Mouse (Mus musculus) CH12.LX (cell line): ENCODE results near the gene Cdkl4. TPM values are rescaled to one million over a fixed set of nuclear protein-coding genes. Genes with fewer than 3 reads are reported as not detected.
A peak's percentile ranks its signal among the peaks of the same experiment; 100 is the strongest.

Source experiments
- DNase-seq: peaks from one replicate; pipeline ENCODE4 v3.0.0-alpha.2; 2013; ENCODE audit errors: extremely low read depth
- H3K27ac ChIP-seq: 2 replicates; pipeline ENCODE4 v1.5.1; 2012; ENCODE audit warnings: low read depth, mild to moderate bottlenecking, control low read depth, moderate library complexity; ENCODE audit not compliant: insufficient read depth
- H3K27me3 ChIP-seq: replicated peaks from 2 replicates; pipeline ENCODE3; 2012; ENCODE audit warnings: inconsistent platforms
- H3K36me3 ChIP-seq, 2 experiments: replicated peaks in 1 of 2; 2 replicates each; pipeline versions ENCODE3 to v1.6.1; 2012; ENCODE audit warnings: inconsistent platforms in 1 of 2, low read length in 1 of 2, mild to moderate bottlenecking in 1 of 2, mixed read lengths in 1 of 2, moderate library complexity in 1 of 2; ENCODE audit not compliant: control insufficient read depth in 1 of 2, insufficient read depth in 1 of 2
- H3K4me1 ChIP-seq, 2 experiments: 2 replicates each; pipeline ENCODE4 v1.6.1; 2012; ENCODE audit warnings: inconsistent platforms in 1 of 2, moderate library complexity in 1 of 2; ENCODE audit not compliant: insufficient read depth in 2 of 2, control insufficient read depth in 1 of 2
- H3K4me2 ChIP-seq: 2 replicates; pipeline ENCODE4 v1.6.1; 2012; ENCODE audit warnings: low read depth, mild to moderate bottlenecking, control low read depth; ENCODE audit not compliant: poor library complexity, insufficient read depth, severe bottlenecking
- H3K4me3 ChIP-seq, 3 experiments: fragments of 150-350 bp in 1 of 3; sonication (generic) in 1 of 3; replicated peaks in 1 of 3; 2 replicates each; pipeline versions ENCODE3 to v1.5.1; 2011 to 2012; ENCODE audit warnings: low read depth in 2 of 3, low read length in 2 of 3, mild to moderate bottlenecking in 2 of 3, moderate library complexity in 2 of 3, control low read depth in 1 of 3, improper control_type of control experiment in 1 of 3, inconsistent platforms in 1 of 3, mixed read lengths in 1 of 3; ENCODE audit not compliant: poor library complexity in 1 of 3
- H3K79me2 ChIP-seq: replicated peaks from 2 replicates; pipeline ENCODE4 v1.6.1; 2012; ENCODE audit warnings: mild to moderate bottlenecking, moderate library complexity; ENCODE audit not compliant: control insufficient read depth, poor library complexity, insufficient read depth, severe bottlenecking; ENCODE audit errors: extremely low read depth
- H3K9ac ChIP-seq: 2 replicates; pipeline ENCODE4 v1.6.1; 2012; ENCODE audit warnings: low read depth, mild to moderate bottlenecking, control low read depth, moderate library complexity; ENCODE audit not compliant: insufficient read depth
- H3K9me3 ChIP-seq: replicated peaks from 2 replicates; pipeline ENCODE3; 2012; ENCODE audit warnings: low read length, inconsistent platforms, mixed read lengths
- CHD1 ChIP-seq: IDR thresholded peaks from 2 replicates; pipeline ENCODE4 v1.6.1; 2012; ENCODE audit warnings: low read depth, low read length, improper control_type of control experiment, inconsistent platforms
- CHD2 ChIP-seq: IDR thresholded peaks from 2 replicates; pipeline ENCODE4 v1.6.1; 2011; ENCODE audit warnings: low read length, improper control_type of control experiment
- CTCF ChIP-seq, 2 experiments: IDR thresholded peaks in 1 of 2; conservative IDR thresholded peaks in 1 of 2; 2 replicates each; pipeline ENCODE4 v1.5.1; 2011 to 2012; ENCODE audit warnings: low read depth in 2 of 2, low read length in 2 of 2, improper control_type of control experiment in 1 of 2, inconsistent platforms in 1 of 2, mild to moderate bottlenecking in 1 of 2, moderate library complexity in 1 of 2
- GABPA ChIP-seq: IDR thresholded peaks from 2 replicates; pipeline ENCODE4 v1.6.1; 2012; ENCODE audit warnings: low read depth, low read length, improper control_type of control experiment, inconsistent platforms; ENCODE audit not compliant: insufficient replicate concordance
- IRF4 ChIP-seq: IDR thresholded peaks from 2 replicates; pipeline ENCODE4 v1.6.1; 2014; ENCODE audit warnings: low read depth, mild to moderate bottlenecking, inconsistent platforms, low read length, improper control_type of control experiment
- JUN ChIP-seq: IDR thresholded peaks from 2 replicates; pipeline ENCODE4 v1.6.1; 2011; ENCODE audit warnings: low read depth, mild to moderate bottlenecking, low read length, improper control_type of control experiment, moderate library complexity; ENCODE audit not compliant: insufficient read depth
- MAFK ChIP-seq: IDR thresholded peaks from 2 replicates; pipeline ENCODE4 v1.6.1; 2011; ENCODE audit warnings: low read length, improper control_type of control experiment; ENCODE audit not compliant: insufficient replicate concordance
- MAZ ChIP-seq: IDR thresholded peaks from 2 replicates; pipeline ENCODE4 v1.6.1; 2012; ENCODE audit warnings: low read depth, mild to moderate bottlenecking, inconsistent platforms, low read length, improper control_type of control experiment, moderate library complexity
- MEF2A ChIP-seq: IDR thresholded peaks from 2 replicates; pipeline ENCODE4 v1.6.1; 2014; ENCODE audit warnings: low read depth, mild to moderate bottlenecking, inconsistent platforms, low read length, improper control_type of control experiment, borderline replicate concordance
- MYC ChIP-seq: IDR thresholded peaks from 2 replicates; pipeline ENCODE4 v1.6.1; 2011; ENCODE audit warnings: low read depth, mild to moderate bottlenecking, improper control_type of control experiment, low read length
- NRF1 ChIP-seq: IDR thresholded peaks from 2 replicates; pipeline ENCODE4 v1.6.1; 2014; ENCODE audit warnings: low read depth, mild to moderate bottlenecking, inconsistent platforms, low read length, improper control_type of control experiment, moderate library complexity
- PAX5 ChIP-seq: IDR thresholded peaks from 2 replicates; pipeline ENCODE4 v1.6.1; 2012; ENCODE audit warnings: low read length, inconsistent platforms, mixed read lengths
- POLR2A ChIP-seq: IDR thresholded peaks from 2 replicates; pipeline ENCODE4 v1.6.1; 2011; ENCODE audit warnings: low read depth, mild to moderate bottlenecking, improper control_type of control experiment, low read length
- POLR2AphosphoS2 ChIP-seq: IDR thresholded peaks from 2 replicates; pipeline ENCODE4 v1.6.1; 2011; ENCODE audit warnings: low read depth, low read length, improper control_type of control experiment
- RAD21 ChIP-seq: IDR thresholded peaks from 2 replicates; pipeline ENCODE4 v1.6.1; 2011; ENCODE audit warnings: low read depth, mild to moderate bottlenecking, low read length, improper control_type of control experiment, moderate library complexity
- RCOR1 ChIP-seq: conservative IDR thresholded peaks from 2 replicates; pipeline ENCODE4 v1.6.1; 2012; ENCODE audit warnings: low read depth, mild to moderate bottlenecking, inconsistent platforms, low read length, improper control_type of control experiment
- SIN3A ChIP-seq: IDR thresholded peaks from 2 replicates; pipeline ENCODE4 v1.6.1; 2012; ENCODE audit warnings: low read length, improper control_type of control experiment, inconsistent platforms
- SMC3 ChIP-seq: IDR thresholded peaks from 2 replicates; pipeline ENCODE4 v1.6.1; 2011; ENCODE audit warnings: low read depth, low read length, improper control_type of control experiment
- TBP ChIP-seq: conservative IDR thresholded peaks from 2 replicates; pipeline ENCODE4 v1.6.1; 2011; ENCODE audit warnings: low read depth, low read length, improper control_type of control experiment
- USF2 ChIP-seq: conservative IDR thresholded peaks from 2 replicates; pipeline ENCODE4 v1.6.1; 2011; ENCODE audit warnings: low read depth, low read length, improper control_type of control experiment
- ZC3H11A ChIP-seq: IDR thresholded peaks from 2 replicates; pipeline ENCODE4 v1.6.1; 2012; ENCODE audit warnings: low read depth, mild to moderate bottlenecking, inconsistent platforms, low read length, improper control_type of control experiment
- ZKSCAN1 ChIP-seq: IDR thresholded peaks from 2 replicates; pipeline ENCODE4 v1.6.1; 2012; ENCODE audit warnings: low read depth, inconsistent platforms, low read length, improper control_type of control experiment, borderline replicate concordance
- ZNF384 ChIP-seq: IDR thresholded peaks from 2 replicates; pipeline ENCODE4 v1.6.1; 2012; ENCODE audit warnings: low read depth, low read length, improper control_type of control experiment, inconsistent platforms
- dilution Hi-C: fragments of 300-500 bp; cut with MboI; formaldehyde crosslinking; loops from 2 replicates; pipeline ENCODE4 v1.14.3; 2020; ENCODE audit warnings: low sequenced_read_pairs; ENCODE audit not compliant: extremely low pct_unique_long_range_greater_than_20kb, extremely low pct_ligation_motif_present
- in situ Hi-C: fragments of 300-500 bp; cut with MboI; formaldehyde crosslinking; loops from 3 replicates; pipeline ENCODE4 v1.14.3; 2019; ENCODE audit warnings: low sequenced_read_pairs, low pct_ligation_motif_present, low pct_unique_long_range_greater_than_20kb, mixed read lengths
- polyA plus RNA-seq: library from polyadenylated mRNA; unstranded; fragments of >175 nt; gene quantifications from 2 replicates; pipeline ENCODE4 v1.2.1, GENCODE M21; 2012; ENCODE audit warnings: low read depth; ENCODE audit not compliant: insufficient read length
- total RNA-seq, 2 experiments: library from RNA; depleted of rRNA; stranded (reverse); fragments of 300-350 nt in 1 of 2; fragments of >200 nt in 1 of 2; gene quantifications; 2 replicates each; pipeline ENCODE4 v1.2.3; 2012 to 2014

Cdkl4 gene
- total RNA-seq (2012; rRNA removed): 0.63 and 0.76 TPM in 2 replicates
- 1.9 and 2.0 TPM in 2 replicates for total RNA-seq (2014; rRNA removed)
- polyA plus RNA-seq: 1.1 and 1.2 TPM in 2 replicates

- peaks cover 0 to 3% of the 10 kb centered on the region in 2 experiments for H3K36me3 ChIP-seq
- no peak within 1 kb of the TSS for H3K27ac ChIP-seq
- DNase-seq: no peak
- H3K9ac ChIP-seq: no peak within 1 kb of the TSS
- H3K27me3 ChIP-seq: no peaks in the 10 kb centered on the region
- H3K4me1 ChIP-seq: peaks cover 0 to 35% of the 10 kb centered on the region in 2 experiments; a peak in 3 of 4 replicates
- TF ChIP-seq MYC (no peak), USF2 (no peak), JUN (no peak), RCOR1 (no peak), RAD21 (no peak), MAZ (no peak), ZC3H11A (no peak), SMC3 (no peak), MAFK (no peak), MEF2A (no peak), IRF4 (no peak), PAX5 (no peak), TBP (no peak), ZKSCAN1 (no peak), CHD2 (no peak), POLR2A (no peak), GABPA (no peak), NRF1 (no peak), POLR2AphosphoS2 (no peak), ZNF384 (no peak)
- peak within 1 kb of the TSS; percentile 96 for H3K4me2 ChIP-seq
- in situ Hi-C loops (no loop called here), dilution Hi-C loops (no loop called here)
- no peak within 1 kb of the TSS for H3K4me3 ChIP-seq
- no peaks in the 10 kb centered on the region for H3K79me2 ChIP-seq
- H3K9me3 ChIP-seq: no peaks in the 10 kb centered on the region
Observed at GRCm38 (mm10) chr17:80577639-80578038, at the start of gene Cdkl4. TSS of gene Cdkl4 (minus strand) at chr17:80577813.

DNA sequence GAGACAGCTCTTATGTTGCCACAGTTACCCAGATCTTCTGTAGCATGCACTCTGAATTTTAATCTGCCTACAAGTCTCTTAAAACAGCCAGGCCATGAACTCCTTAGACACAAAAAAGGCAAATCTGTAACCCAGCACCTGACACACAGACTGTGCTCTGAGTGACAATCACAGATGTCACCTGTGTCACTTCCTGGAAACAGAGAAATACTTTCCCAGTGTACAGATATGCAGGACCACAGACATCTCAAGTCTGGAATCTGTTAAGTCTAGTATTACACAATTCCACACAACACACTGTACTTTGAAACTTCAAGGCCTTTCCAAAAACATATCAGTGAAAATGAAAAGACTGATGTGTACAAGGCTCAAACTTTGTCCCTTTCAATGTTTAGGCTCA lies 47.4 kb upstream of the Cdkl4 start:
- no peak overlapping the region for H3K4me3 ChIP-seq
- peaks cover 0 to 21% of the 10 kb centered on the region in 2 experiments; a peak in 3 of 4 replicates for H3K4me1 ChIP-seq
- no peak overlapping the region for H3K4me2 ChIP-seq
- peaks cover 0 to 5% of the 10 kb centered on the region in 2 experiments for H3K36me3 ChIP-seq
- in situ Hi-C loops (loop anchor here (25.0 kb wide), 1 partner anchor 362 kb away; no protein-coding TSS in a partner anchor), dilution Hi-C loops (no loop called here)
- H3K9ac ChIP-seq: no peak overlapping the region
- H3K79me2 ChIP-seq: no peaks in the 10 kb centered on the region
- H3K27me3 ChIP-seq: no peaks in the 10 kb centered on the region
- no peaks in the 10 kb centered on the region for H3K9me3 ChIP-seq
- H3K27ac ChIP-seq: no peak overlapping the region
- TF ChIP-seq NRF1: no peak
- TF ChIP-seq ZKSCAN1: no peak
- no peak for TF ChIP-seq MAFK
- no peak for TF ChIP-seq CTCF (conservative IDR thresholded peaks at IDR 0.05 in 1 of 2, IDR thresholded peaks at IDR 0.05 in 1 of 2; ENCODE audit: low read depth in 2 of 2, low read length in 2 of 2)
- TF ChIP-seq MAZ: no peak
- TF ChIP-seq SIN3A: no peak
- no peak for TF ChIP-seq RCOR1
- no peak for TF ChIP-seq JUN
- TF ChIP-seq SMC3: no peak
- no peak for TF ChIP-seq ZC3H11A
- no peak for TF ChIP-seq CHD1
- DNase-seq: no peak
